Mouse (Mus musculus) left cerebral cortex, adult 9 months (tissue): ENCODE data around the gene Dixdc1.

ENCODE experiments used
- DNase-seq, 2 experiments: peaks; one replicate each; pipeline ENCODE4 v3.0.0; 2022; ENCODE audit warnings: low spot score in 2 of 2

Gene Dixdc1

DNA sequence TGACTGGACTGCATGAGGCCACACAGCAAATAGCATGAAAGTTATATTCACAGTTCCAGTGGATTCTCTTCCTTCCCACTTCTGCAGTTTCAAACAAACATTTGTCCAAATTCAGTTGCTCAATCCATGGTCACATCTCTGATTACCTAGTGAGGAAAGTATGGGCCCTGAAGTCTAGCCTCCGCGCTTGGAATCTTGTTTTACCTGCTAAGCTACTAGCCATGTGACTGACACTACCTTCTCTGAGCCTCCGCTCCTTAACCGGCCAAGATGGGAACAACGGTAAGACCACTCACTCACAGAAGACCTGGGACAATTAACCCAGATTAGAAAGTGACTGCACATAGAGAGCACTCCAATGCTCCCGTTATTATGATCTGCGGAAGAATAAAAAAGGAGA is 6.5 kb upstream of the Dixdc1 start:
- no peak for DNase-seq

DNA sequence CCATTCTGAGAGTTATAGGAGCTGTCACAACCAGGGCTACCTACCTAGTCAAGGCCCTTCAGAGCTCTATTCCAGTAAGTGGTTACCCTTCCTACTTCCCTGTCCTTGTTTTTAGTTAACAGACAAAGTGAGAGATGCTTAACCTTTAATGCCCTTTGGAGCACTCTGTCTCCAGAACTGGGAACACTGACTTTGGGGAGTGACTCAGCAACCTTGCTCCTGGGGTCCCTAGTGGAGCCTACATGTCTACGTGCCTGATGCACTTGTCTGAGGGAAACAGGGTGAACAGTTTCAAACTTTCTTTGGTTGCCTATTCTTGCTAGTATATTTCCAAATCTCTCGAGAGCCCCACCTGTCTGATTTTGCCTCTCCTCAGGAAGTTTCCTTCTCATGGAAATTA is 3.4 kb upstream of the Dixdc1 start:
- no peak for DNase-seq

DNA sequence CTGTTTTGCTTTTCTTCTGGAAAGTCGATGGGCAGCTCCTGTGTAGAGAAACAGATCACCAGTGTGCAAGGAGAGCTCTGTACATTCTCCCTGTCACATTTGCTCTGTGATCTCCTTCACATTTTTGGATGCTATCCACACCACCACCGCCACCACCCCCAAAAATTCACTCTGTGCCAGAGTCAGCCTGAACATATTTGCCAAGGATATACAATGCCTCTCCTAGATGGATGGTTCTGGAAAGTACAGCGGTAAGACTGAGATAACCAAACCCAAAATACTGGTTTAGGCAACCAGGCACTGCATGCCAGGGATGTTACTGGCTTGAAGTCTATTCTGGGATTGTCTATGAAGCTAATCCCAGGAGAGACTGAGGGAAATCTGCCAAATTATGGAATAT is 2.9 kb upstream of the Dixdc1 start:
- no peak for DNase-seq

DNA sequence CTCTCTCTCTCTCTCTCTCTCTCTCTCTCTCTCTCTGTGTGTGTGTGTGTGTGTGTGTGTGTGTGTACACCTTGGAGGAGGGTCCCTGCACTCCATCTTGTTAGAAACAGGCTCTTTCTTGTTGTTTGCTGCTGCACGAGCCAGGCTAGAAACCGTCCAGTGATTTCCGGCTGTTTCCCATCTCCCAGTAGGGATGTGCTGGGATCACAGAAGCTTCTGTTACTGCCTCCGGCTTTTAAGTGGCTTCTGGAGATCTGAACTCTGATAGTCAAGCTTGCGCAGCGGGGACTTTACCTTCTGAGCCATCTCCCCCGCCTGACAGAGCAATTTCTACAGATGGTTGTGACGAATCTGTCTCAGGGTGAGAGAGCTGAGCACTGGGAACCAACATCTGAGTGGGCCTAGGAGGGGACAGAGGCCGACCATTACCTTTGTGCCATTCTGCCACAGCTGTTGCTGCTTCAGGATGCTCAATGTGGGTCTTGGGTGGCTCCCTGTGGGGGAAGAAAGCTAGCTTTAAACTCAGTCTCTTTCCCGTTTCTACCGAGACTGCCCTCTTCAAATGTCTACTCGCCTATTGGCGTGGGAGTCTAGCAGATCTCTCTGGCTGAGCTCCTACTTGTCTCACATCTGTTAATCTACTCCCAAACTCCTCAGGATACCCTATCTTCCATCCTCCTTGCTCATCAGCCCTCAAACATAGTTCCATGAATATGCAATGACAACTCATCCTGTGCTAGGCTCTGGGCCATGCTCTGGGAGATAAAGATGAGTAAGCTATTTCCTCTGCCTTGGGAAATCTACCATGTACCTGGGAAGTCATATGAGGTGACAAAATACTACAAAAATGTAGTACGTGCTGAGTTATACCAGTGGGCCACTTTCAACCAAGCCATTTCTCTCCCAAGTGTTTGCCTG is 1.8 kb upstream of the Dixdc1 start:
- no peak for DNase-seq

DNA sequence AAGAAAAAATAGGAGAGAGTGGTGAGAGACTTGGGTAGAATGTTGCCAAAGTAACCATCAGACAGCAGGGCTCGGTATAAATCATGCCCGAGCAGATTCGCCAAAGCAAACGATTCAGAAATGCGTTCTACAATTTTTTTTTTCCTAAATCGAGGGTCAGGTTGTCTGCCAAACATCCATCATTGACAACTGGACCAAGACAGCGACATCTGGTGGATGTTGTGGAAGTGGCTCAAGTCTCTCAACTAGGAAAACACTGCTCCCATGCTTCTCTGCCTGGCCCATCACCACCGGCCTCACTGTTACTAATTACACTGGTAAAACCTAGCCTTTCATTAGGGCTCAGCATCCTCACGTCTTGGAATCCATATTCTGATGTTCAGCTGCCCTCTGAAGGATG is 4.3 kb downstream of the Dixdc1 start:
- DNase-seq, result peak in 1 of 2 experiments; percentile 61

DNA sequence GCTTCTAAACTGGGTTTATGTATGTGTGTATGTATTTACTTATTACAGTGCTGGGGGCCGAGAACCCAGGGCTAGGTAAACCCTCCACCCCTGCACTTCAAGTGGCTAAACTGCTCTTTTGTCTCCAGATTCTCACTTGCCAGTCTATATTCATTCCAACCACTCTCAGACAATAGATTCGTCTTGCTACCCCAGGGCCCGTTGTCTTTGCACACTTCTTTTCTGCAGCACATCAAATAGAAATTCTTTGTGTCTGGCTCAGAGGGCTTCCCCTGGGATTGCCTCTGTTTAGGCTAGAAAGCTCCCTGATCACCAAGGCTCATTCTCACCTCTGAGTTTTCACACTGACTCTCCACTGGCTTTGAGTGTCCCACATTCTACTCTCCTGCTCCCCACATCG is 6.8 kb downstream of the Dixdc1 start:
- no peak for DNase-seq

DNA sequence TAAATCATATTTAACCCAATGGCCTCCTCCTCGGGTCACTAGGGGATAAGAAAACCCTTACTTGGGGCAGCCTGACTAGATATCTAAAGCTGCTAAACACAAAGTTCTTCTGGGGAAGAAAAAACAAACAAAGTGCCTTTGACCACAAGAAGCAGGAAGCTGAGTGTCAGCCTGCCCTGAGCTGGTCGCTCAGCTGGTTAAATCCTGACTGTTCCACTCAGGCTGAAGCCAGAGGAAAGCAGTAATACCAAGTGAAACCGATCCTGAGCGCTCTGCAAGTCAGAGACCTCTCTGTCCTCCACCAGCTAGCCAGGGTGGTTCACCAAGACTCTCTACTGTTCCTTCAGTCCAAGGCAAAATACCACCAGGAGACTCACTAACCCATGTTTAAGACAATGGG is 9.7 kb downstream of the Dixdc1 start:
- no peak for DNase-seq

DNA sequence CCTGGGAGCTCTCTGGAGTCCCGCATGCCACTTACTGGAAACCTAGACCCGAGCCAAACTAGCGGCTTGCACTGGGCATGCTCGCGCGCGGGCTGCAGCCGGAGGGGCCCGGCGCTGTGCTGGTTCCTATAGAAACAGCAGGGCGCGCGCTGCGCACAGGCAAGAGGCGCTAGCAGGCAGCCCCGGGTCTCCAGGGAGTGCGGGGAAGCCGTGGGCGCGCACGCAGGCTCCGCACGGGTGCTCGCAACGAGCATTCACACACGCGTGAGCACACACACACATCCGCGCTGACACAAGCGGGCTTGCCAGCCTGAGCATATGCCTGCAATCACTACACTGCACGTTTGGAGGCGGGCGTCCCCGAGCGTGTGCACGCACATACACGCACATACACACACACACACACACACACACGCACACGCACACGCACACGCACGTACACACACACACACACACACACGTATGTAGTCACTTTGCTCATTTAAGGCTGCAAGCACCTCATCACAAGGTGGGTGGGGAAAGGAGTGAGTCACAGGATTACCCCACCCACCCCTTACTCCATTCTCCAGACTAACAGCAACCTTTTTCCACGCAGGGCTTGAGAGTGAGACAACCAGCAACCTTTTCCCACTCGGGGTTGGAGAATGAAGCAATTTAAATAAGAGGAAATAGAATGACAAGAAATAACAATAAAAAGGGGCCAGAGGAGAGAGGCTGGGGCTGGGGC is 11.2 kb downstream of the Dixdc1 start:
- peak; percentile 83 to 89 for DNase-seq

DNA sequence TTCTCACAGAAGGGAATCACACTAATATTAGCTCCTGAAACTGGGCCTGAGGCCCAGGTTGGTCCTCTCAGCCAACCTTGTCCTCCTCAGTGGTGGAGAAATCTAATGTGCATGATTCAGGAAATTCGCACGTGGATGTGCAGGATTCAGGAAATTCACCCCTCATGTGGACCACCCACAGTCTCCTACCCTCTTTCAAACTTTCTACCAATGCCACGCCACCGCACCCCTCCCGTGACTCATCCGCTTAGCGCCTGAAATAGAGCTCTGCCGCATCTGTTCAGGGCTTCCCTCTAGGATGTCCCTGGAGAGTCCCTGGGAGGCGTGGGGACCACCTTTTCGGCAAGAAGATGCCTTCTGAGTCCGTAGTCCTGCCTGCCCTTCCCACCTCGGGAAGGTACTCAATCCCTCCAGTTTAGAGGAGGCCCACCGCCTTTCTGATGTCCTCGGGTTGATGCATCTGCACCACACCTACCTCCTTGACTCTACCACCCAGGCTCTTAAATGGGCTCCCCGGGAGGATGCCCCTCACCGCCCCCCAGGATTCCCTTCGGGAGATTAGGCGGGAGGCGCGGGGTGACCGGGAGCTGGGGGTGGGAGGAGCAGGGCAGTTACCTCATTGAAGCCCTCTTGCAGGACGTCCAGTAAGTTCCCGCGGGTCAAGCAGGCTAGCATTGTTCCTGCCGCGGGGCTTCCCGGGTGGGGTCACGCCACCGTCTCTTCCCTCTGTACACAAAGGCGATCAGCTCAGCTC is 12.0 kb downstream of the Dixdc1 start:
- DNase-seq, result peak; percentile 52 to 72

DNA sequence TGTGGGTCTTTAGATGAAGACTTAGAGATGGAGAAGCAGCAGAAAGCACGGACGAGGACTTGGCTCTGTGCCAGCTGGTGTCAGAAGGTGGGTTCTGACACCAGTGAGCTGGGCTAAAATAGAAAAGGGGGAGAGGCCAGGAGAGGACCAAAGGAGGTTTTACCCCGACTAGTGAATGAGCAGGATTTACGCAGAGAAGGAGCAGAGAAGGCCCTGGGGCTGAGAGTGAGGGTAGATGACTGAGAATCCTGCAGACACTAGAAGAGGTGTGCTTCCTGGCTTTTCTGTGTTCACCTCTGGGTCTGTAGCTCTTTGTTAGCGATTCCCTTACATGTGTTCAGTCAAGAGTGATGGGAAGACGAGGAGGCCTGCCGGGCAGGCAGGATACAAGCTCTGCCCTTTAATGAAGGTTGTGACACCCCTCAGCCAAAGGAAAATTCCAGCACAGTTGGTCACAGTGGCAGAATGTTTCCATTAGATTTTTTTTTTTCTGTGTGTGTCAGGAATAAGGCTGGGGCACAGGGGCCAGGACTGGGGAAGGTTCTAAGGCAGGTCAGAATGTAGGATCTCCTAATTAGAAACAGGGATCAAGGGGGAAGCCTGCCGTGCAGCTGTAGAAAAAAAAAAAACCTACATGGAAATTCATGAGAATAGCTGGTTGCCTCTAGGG is 13.3 kb downstream of the Dixdc1 start:
- no peak for DNase-seq

DNA sequence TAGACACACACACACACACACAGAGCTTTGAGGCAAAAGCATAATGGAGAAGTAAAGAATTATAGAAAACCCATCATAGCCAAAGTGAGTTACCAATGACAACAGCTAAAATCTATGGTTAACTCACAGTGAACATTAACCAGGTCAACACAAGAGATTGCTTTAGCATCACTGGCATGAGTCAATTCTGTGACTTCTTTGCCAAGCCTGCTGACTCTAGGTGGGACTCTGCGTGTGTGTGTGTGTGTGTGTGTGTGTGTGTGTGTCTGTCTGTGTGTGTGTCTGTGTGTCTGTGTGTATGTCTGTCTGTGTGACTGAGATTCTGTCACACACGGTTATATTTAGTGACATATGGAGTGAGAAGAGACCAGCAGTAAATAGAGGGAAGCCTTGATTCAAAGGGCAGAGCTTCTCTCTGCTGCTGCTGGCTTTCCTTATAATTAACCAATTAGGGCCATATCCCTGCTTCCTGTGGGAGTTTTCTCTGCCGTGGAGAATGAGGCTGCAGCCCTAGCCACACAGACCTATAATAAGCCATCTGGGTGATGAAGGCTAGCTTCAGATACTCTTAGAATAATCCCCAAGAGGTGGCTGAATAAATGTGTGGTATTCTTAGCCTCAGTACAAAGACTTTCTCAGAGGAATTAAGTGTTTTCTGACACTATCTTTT is 14.5 kb downstream of the Dixdc1 start:
- no peak for DNase-seq

DNA sequence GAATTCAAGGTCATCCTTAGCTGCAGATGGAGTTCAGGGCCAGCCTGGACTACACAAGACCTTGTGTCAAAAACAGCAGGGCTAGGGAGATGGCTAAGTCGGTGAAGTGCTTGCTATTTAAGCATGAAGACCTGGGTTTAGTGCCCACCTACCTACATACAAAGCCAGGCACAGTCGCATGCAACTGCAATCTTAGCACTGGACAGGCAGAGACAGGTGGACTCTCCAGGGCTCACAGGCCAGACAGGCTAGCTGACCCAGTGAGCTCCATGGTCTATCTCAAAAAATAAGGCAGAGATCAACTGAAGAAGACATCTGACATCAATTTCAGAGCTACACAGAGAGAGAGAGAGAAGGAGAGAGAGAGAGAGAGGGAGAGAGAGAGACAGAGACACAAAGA is 15.2 kb downstream of the Dixdc1 start:
- no peak for DNase-seq

DNA sequence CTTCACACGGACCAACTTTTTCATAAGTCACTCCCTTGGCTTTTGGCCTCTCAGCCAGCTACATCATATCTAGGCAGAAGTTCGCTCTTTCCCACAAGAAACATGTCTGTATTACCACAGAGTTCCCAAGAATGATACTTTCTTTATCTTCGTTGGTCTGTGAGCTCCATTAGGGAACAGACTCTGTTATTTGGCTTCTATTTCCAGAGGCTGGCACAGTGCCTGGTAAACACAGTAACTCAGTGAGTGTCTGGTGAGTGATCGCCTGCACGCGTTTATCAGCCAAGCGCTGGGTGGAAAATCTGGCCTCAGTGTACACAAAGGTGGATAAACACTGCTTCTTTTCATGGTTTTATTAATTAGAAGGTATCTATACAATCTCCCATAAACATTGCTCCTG is 15.9 kb downstream of the Dixdc1 start:
- DNase-seq, result peak in 1 of 2 experiments; percentile 61

DNA sequence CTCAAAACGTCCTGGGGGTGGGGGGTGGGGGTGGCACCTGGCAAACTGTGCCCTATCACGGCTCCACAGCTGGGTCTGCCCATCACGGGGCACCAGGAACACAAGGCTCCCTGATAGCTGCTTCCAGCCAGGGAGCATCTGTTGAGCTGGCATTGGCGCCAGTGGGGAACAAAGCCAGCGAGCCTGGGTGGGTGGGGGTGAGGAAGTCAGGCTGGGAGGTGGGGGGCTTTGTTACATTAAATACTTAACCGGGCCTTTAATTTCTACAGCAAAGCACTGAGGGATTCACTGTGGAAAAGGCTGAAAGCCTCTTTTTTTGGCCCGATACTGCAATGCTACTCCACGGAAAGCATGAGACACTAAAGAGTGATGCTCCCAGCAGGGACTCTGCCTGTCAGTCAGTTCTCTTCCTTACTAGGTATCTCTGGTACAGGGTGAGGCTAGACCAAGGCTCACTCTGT is 16.8 kb downstream of the Dixdc1 start:
- no peak for DNase-seq

DNA sequence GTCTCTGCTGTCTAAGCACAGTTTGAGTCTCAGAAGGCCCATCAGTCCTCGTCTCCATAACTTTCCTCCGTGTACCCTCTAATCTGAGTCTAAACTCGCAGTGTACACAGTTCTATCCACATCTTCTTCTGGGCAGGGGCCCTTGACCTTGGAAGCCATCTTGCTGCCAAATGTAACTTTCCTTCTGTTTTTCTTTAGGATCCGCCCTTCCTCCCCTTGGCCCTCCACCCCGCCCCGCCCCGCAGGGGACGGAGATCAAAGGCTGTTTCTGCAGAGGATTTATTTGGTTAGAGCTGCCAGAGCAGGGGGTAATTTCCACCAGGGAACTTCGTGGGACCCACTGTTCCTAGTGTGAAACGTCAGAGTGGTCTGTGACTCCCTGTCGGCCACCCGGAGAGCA is 18.3 kb downstream of the Dixdc1 start:
- DNase-seq, result no peak

DNA sequence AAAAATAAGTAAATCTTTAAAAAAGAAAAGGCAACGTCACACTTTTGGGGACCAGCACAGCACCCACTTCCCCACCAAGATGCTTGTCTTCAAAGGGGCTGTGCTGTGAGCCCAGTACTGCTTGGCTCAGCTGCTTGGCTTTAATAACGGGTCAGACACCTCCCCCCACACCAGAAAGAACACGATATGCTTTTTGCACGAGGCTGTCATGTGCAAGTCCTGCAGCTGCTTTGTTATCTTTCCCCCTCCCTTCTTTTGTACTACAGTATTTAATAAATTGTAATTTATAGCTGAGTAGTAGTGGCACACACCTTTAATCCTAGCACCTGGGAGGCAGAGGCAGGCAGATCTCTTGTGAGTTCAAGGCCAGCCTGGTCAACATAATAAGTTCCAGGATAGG is 20.4 kb downstream of the Dixdc1 start:
- DNase-seq, result no peak

DNA sequence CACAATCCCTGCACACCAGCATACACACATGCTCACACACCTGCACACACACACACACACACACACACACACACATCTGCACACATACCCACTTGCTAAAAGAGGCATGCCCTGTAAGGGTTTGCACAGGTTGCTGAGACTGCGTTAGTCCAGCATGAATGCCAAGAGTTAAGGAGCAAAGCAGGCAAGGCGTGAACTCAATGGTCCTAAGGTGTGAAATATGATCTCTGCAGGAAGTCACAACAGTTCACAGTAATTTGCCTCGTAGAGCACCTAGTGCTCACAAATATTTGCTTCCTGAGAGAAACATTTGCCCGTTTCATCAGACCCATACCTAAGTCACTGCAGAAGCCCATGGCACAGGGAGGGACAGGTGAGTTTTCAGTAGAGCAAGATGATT is 25.1 kb downstream of the Dixdc1 start:
- no peak for DNase-seq

DNA sequence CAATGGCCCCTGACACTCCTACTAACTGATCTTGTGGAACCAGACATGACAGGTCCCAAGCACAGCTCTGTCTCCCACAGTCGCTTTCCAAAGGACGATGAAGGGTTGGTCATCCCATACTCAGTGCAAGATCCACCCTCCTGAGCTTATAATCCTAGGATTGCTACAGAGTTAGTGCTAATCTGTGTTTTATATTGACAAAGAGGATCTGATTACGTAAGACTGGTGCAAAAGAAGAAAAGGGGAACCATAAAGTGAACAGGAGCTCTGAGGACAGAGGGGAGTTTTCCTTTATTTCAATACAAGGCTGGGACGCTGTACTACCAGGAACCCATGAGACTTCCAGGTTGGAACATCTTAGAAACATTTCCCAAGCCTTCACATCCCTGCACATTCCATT is 28.0 kb downstream of the Dixdc1 start:
- no peak for DNase-seq

DNA sequence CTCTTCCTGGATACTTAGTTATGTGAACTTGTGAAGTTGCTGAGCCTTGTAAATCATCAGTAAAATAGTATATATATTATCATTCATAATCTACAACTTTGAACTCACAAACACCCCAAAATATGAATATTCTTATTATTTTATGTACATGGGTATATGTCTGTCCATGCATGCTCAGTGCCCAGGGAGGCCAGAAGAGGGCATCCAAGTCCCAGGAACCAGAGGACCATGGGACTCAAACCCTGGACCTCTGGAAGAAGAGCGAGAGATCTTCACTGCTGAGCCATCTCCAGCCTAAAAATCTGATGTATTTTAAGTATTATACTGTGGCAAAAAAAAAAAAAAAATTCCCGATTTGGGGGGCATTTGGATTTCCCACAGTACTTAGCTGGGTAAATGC is 30.2 kb downstream of the Dixdc1 start:
- no peak for DNase-seq

DNA sequence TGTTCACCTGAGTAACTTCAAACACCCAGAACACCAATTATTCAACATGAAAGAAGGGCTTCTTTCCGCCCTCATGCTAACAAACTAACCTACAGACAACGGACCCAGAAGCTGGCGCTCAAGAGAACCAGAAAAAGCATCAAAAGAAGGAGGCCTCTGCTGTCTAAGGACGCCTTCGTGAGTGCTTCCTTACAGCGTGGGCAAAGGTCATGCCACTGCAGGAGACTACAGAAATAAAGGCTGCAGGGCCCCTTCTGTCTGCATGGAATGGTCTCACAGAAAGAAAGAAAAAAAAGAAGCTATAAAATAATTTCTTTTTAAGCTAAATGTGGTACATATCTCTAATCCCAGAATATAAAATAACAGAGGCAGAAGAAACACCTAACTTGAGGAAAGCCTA is 34.4 kb downstream of the Dixdc1 start:
- DNase-seq, result no peak
